Mouse (Mus musculus) Patski (cell line): ENCODE measurements at regions not wholly inside any gene's neighbourhood (a gene's known extent, or its start where the extent isn't known, plus 50 kb on each side); places are given as distances from the start of the nearest gene placed in this dataset.

ENCODE experiments used
- ATAC-seq: fragments of 100-300 bp; one replicate; pipeline ENCODE4 v1.8.0; 2021
- CTCF ChIA-PET: fragments of 350-600 bp; sonication (Branson Sonifier 250); formaldehyde crosslinking; loops from one replicate; lab custom pipeline; 2022; ENCODE audit warnings: inconsistent platforms; lab: Charles Lee
- POLR2A ChIA-PET: fragments of 350-600 bp; sonication (Branson Sonifier 250); formaldehyde crosslinking; loops from one replicate; lab custom pipeline; 2022; ENCODE audit warnings: antibody characterized with exemption, inconsistent platforms; lab: Charles Lee
- DNase-seq: peaks from one replicate; pipeline ENCODE4 v3.0.0-alpha.2; 2011; ENCODE audit warnings: low read depth, low spot score
- H3K27me3 ChIP-seq: fragments of 371-371 bp; one replicate; pipeline ENCODE4 v1.5.1; 2021
- CTCF ChIP-seq: fragments of 100-300 bp; IDR thresholded peaks from one replicate; pipeline ENCODE4 v1.5.1; 2021
- in situ Hi-C: fragments of 300-500 bp; cut with MboI; formaldehyde crosslinking; loops from 3 replicates; pipeline ENCODE4 v1.11.1; 2018; ENCODE audit warnings: low pct_unique_long_range_greater_than_20kb, mixed read lengths

DNA sequence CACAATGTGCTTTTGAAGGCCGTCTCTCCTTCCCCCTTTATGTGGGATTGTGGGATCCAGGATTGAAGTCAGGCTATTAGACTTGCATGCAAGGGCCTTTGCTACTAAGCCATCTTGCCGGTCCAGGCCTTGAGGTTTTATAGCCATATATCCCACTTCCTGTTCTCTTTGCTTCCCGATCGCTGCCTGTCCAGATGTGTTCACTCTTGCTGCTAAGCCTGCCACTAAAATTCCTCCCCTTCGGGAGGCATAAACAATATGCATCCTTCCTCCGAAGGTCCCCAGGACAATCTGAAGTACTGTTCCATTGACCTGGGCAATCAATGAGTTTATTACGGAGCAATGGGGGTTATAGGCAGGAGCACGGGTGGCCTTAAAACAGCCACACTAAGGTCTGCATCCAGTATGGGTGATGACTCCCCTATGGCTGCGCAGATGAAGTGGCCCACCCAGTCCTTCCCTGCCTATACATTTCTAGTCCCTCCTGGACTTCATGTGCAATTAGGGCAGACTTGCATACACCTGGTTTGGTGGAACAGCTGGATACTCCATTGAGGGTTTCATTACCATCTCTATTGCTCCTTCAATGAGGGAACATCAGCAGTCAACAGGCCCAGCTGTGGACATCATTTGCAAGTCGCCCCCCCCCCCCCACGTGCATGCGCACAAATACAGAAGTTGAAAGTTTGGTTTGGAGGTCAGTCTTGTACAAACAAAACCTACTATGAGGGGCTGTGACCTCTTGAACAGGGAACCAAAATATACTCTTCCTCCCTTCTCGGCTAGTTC lies 78.1 kb upstream of the Ctbp2 start:
- H3K27me3 ChIP-seq = no peaks in the 10 kb centered on the region
- ATAC-seq = no peak
- POLR2A ChIA-PET = interaction anchor here (0.5 kb wide), 1 partner anchor 144 kb away, joined by 3 read pairs; no protein-coding TSS in a partner anchor
- TF ChIP-seq CTCF = no peak
- CTCF ChIA-PET = interaction anchor here (1.5 kb wide), 1 partner anchor 11 kb away, joined by 4 read pairs; no protein-coding TSS in a partner anchor
- no peak for DNase-seq
- in situ Hi-C loops = no loop called here

DNA sequence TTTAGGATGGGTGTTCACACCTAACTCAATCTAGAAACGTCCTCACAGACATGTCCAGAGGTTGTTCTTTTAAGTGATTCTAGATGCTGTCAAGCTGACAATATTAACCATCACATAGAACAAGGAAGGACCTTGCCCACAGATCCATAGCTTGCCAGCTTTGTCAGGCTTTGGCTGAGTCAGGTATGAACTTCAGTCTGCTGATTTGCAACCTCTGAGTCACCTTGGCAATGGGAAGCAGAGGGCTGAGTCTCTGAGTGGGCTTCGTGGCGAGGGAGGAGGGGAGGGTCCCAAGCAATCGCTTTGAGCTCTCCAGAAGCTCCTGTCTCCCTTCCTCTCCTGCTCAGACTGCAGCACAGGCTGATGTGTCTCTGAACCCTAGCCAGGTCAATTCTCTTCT lies 74.9 kb upstream of the Ctbp2 start:
- TF ChIP-seq CTCF = no peak
- CTCF ChIA-PET = no interaction called here
- POLR2A ChIA-PET = no interaction called here
- DNase-seq = no peak
- no peak for ATAC-seq
- no peaks in the 10 kb centered on the region for H3K27me3 ChIP-seq
- in situ Hi-C loops = no loop called here

DNA sequence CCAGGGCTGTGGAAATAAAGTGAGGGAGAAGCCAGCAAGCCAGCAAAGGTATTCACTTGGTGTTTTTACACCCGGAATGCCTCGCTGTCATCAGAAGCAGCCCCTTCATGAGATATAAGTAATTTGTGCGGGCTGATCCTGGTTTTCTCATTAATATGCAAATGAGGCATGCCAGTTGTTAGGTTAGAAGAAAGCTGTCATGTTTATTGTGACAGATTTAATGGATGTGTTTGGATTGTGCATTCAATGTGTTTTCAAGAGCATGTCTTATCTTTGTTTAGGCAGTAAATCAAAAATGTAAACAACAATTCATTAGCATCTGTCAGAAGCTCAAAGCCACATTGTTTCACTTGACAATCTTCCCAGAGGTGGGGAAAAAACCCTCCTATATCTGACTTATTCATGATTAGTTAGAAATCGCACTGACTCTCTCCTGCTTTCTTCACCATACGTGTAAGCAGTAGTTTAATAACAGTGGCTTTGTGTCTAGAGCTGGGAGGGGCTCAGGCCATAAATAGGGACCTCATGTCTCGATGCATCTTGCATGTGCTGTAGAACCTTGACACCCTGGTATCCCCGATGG lies 65.8 kb upstream of the Ctbp2 start:
- H3K27me3 ChIP-seq = no peaks in the 10 kb centered on the region
- no peak for DNase-seq
- no peak for TF ChIP-seq CTCF
- CTCF ChIA-PET = no interaction called here
- in situ Hi-C loops = no loop called here
- no peak for ATAC-seq
- POLR2A ChIA-PET = no interaction called here

DNA sequence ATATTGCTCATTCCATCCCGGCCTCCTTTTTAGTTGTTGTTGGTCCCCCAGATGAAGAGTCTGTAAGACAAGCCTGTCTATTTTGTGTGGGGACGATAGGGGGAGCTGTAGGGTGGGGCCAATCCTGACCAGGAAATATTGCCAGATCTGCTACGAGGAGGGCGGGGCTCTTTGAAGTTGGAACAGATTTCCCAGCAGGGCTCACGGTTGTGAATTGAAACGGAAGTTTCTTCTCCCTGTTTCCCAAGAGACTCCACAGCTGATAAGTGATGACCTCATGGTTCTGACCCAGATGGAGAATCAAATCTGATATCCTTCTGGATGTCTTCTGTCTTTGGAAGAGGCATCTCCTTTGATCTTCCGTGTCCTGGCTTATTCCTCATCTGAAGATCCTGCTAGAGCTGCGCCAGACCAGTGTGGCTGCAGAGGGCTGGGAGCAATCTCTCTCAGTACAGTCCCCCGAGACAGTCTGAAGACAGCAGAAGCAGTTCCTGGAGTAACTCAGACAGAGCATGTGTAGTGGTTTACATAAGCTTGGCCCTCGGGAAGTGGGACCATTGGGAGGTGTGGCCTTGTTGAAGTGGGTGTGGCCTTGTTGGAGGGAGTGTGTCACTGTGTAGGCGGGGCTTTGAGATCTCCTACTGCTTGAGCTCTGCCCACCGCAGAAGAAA lies 61.9 kb upstream of the Ctbp2 start:
- CTCF ChIA-PET = no interaction called here
- in situ Hi-C loops = no loop called here
- ATAC-seq (no peak), DNase-seq (no peak)
- POLR2A ChIA-PET = no interaction called here
- H3K27me3 ChIP-seq = no peaks in the 10 kb centered on the region
- peak; percentile 27 for TF ChIP-seq CTCF

DNA sequence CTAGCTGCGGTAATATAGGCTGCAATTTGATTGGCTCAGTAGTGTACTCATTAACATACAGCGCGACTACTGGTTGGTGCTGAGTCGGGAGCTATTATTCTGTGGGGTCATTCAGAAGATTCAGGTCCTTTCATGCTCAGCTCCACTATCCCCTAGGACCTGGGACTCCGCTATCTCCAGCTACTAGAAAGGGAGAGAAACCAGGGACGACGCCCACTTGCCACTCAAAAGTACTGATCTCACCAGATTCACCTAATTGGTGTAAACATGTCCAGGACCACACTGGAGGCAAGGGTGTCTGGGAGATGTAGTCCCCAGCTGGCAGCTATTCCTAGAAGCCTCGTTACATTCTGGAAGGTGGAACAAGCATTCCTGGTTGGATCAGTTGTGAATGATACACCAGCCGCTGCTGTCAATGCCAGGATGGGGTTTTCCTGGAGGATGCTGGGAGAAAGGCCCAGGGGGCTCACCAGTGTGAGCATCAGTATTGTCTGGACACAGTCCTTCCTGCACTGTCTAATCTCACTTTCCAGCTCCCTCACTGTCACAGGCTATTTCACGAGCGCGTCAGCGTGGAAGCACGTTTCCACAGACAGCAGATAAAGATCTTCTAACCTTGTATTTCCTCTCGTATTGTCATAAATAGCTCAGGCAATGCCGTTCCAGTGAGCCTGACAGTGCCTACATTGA lies 60.9 kb upstream of the Ctbp2 start:
- no peak for TF ChIP-seq CTCF
- no peaks in the 10 kb centered on the region for H3K27me3 ChIP-seq
- ChIA-PET POLR2A (no interaction called here), CTCF (no interaction called here)
- ATAC-seq = no peak
- no peak for DNase-seq
- in situ Hi-C loops = no loop called here

DNA sequence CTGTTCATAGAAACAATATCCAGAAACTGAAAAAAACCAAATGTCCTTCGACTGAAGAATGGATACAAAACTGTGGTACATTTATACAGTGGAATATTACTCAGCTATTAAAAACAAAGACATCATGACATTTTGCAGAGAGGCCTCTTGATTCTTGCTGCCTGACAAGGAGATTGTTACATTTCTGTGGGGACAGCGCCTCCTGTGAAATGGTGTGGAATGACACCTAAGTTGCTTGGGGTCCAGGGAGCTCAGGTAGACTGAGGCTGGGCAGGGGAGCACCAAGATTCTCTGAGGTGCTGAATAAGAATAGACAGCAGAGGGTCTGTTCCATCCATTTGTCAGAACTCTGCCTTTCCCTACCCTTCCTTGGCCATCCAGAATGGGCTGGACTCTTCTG lies 57.2 kb upstream of the Ctbp2 start:
- CTCF ChIA-PET = no interaction called here
- POLR2A ChIA-PET = no interaction called here
- DNase-seq (no peak), ATAC-seq (no peak)
- in situ Hi-C loops = no loop called here
- no peak for TF ChIP-seq CTCF
- no peaks in the 10 kb centered on the region for H3K27me3 ChIP-seq

DNA sequence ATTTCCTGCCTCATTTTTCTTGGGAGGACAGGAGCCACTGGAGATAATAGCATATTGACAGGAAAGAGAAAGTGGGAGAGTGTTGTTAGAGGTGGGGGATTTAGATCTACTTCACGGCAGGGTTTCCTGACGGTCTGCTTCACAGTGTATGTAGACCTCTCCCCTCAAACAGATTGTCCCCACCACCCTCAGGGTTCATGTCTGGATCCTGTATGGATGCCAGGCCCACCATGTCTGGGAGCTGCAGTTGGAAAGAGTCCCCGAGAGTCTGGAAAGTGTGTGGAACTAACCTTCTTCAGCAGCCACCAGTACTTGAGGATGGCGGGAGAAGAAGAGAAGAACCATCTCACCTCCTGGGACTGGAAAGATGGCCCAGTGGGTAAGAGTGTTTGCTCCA lies 53.0 kb upstream of the Ctbp2 start:
- in situ Hi-C loops = no loop called here
- H3K27me3 ChIP-seq = no peaks in the 10 kb centered on the region
- POLR2A ChIA-PET = no interaction called here
- TF ChIP-seq CTCF = no peak
- ATAC-seq = no peak
- CTCF ChIA-PET = no interaction called here
- DNase-seq = no peak

DNA sequence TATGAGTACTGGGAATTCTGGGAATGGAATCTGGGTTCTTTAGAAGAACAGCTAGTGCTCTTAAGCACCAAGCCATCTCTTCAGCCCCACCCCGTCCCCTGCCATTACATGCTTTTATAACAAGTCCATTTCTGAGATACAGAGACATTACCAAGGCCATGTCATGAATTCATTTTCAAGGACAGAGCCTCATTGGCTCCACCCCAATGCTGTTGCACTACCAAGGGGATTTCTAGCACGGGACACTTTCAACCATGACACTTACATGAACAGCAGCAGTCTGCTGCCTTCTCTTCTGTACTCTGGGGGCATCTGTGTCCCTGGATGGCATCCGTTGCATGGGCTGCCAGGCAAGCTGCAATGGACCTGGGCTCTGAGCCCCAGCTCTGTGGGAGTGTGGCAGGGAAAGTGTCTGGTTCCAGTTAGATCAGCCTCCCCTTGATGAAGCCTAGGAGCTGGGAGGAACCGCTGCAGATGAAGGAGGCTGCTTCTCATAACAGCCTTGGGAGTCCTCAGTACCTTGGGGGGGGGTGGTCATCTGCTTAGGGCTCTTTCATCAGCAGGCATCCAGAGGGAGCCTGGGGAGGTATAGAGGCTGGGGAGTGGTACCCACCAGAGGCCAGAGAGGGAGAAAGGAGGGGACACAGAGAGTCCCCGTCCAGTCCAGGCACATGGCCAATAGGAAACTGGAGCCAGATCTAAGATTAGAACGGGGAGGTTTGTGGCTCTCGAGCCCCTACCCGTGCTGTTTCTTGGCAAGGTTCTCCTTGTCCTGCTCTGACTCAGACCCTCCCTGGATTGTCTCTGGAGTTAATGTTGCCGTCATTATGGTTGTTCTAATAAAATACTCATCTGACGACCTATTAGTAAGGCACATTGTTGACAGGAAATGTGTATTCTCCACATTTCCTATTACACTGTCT lies 52.4 kb upstream of the Ctbp2 start:
- no peaks in the 10 kb centered on the region for H3K27me3 ChIP-seq
- TF ChIP-seq CTCF = no peak
- ATAC-seq = peak; percentile 71
- no peak for DNase-seq
- ChIA-PET POLR2A (interaction anchor here (0.7 kb wide), 1 partner anchor 10 kb away, joined by 3 read pairs; no protein-coding TSS in a partner anchor), CTCF (no interaction called here)
- in situ Hi-C loops = no loop called here
